Mouse (Mus musculus): ENCODE data around the gene Cdca4.
"Not testable (repeated sequence)": the region's sequence is repeated elsewhere in the genome, so short reads cannot be mapped to it uniquely, and the experiment has no call there.

Cdca4 gene

DNA sequence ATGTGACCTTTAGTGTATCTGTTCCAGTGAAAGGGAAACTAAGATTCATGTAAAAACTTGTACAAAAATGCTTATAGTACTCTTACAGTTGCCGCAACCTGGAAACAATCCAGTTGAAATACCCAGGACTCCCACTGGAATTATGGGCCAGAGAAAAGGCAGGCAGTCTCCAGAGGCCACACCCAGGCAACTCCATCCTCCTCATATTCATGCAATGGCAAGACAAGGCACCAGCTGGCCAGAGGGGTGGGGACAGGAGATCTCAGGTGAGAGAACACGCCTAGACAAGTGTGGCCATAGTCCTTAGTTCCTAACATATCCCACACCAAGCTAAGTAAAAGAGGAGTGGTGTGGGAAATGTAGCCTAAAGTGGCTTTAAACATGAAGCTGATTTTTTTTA, 6.5 kb downstream of the Cdca4 start:
- DNase-seq (ENCODE audit: low spot score), result no peak

DNA sequence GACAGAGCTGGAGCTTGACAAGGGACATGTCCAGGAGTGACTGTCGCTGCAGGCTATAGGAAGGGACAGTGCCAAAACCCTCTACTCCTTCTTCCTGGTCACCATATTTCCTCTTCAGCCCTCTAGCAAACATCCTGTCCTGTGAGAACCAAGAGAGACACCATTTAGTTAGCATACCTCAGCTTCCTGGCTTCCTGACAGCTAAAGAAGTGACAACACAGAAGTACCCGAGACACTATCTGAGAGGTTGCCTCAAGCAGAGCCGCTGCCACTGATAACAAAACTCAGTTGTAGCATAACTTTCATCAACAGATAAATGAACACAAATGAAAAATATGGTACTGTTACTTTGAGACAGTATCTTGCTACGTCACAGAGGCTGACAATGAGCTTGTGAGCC, 7.2 kb downstream of the Cdca4 start:
- no peak for DNase-seq (ENCODE audit: low spot score)

DNA sequence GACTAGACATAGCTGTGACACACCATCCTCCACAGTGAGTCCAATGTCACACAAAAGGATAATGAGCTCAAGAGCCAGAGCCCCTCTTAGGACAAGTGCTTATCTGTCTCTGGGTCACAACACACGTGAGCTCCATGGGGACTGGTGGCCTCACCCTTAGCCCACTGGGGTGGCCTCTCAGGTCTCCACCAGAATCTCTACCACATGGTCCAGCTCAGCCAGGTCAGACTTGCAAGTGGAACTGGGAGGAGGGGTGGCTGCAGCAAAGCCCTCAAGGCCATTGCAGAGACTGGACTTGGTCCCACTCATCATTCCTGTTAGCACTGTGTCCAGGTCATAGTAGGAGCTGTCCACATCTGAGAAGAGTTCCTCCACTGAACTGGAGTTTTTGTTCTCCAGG, 8.0 kb downstream of the Cdca4 start:
- DNase-seq (ENCODE audit: low spot score), result no peak

DNA sequence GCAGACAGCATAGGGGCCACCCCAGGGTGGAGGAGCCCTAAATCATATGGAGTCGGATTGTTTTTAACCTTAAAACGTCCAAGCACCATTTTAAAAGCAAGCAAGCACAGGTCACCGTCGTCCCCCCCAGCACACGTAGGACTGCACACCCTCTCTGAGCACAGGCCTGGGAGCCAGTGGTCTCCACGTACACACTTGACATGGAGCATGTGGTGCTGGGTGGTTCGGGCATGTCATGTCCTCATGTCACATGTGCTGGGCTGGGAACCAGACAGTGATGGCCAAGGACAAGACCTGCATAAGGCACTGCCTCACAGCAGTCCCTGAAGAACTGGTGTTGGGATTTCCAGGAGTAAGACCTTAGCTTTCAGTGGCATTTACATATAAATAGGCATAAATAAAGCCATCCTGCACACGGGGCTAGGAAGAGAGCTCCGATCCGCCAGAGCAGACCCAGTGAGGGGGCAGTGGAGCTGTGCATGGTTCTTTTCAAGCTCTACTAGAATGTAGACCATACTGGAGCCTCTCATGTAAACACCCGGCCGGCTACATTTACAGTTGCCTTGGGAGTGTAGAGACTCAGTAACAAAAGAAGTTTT, 8.7 kb downstream of the Cdca4 start:
- DNase-seq (ENCODE audit: low spot score), result no peak

DNA sequence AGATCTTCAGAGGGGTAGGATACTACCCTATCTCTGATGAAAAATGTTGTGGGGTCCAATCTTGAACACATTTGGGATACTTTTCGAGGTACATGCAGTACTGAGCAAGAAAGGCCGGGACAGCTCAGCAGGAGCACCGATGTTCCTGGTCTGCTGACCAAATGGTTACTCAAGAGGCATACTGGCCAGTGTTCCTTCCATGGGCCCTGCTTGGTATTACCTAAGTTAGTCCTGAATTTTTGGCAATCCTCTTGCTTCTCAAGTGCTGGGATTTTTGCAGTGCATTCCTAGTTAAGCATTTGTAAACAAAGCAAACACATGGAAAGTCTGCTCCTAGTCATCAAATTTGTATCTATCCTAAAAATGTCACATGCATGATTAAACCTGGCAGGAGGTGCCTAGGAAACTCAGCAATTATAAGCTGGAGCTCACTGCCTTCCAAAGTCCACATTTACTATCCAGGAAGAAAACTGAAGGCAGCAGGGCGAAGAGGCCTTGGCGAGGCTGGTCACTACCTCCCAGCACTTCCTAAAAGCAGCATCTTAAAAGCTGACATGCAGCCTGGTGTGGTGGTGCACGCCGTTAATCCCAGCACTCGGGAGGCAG, 10.1 kb downstream of the Cdca4 start:
- no peak for DNase-seq (ENCODE audit: low spot score)

DNA sequence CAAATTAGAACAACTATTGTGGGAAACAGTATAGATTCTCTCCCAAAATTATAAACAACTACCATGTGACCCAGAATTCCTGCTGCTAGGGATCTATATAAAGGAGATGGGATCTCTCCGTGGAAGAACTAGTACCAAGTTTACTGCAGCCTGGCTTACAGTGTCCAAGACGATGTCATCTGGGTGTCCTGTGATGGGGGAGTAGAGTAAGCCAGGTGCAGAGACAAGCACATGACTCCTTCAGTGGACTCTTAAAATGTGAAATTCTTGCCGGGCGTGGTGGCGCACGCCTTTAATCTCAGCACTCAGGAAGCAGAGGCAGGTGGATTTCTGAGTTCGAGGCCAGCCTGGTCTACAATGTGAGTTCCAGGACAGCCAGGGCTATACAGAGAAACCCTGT, 12.4 kb downstream of the Cdca4 start:
- not testable (repeated sequence) for DNase-seq (ENCODE audit: low spot score)

DNA sequence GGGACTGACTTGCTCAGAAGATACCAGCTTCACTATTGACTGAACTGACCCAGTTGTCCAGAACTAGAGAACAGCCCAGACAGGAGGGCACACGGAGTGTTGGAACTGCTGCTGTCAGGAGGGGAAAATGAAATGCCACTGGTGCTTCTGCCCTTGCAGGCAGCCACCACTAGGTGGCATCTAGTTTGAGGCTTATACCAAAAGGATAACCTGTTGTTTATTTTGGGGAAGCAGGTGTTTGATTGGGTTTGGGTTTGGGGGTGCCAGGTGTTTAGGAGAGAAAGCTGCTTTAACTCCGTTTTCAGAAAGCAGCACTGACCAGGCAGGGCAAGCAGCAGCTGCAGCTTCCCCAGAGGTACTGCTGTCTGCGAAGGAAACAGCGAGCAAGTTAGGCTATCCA, 12.9 kb downstream of the Cdca4 start:
- DNase-seq (ENCODE audit: low spot score), result peak; percentile 62

DNA sequence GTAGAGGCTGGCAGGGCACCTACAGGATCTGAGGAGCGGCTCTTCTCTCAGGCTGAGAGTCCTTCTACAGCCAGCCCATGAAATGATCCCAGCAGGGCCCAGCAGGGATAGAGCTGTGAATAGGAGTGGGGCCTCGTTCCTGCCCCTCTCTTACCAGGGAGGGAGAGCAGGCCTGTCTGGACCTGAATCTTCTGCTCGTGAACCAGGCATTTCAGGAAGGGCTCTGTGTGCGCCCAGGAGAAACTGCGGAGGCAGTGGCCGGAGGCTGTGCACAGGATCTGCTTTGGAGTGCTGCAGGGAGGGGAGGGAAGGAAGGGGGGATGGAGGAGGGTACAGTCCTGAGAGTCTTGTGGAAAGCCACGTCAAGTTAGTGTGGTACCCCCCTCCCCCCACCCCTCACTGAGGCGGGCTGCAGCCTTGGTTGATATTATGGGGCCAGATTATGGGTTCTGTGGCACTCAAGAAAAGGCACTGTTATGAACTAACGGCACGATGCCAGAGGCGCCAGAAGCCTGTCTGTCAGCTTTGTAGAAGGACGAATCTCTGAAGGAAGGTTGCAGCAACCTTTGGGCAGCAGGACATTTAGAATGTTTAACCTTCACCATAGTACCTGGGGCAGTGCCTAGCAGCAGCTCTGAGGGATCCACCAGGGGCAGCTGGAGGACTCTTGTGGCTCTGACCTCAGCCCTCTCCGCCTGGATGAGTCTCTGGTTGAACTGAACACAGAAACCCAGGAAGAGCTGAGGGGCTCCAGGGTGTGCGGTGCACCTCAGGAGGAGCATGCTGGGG, 14.3 kb downstream of the Cdca4 start:
- DNase-seq (ENCODE audit: low spot score), result no peak

DNA sequence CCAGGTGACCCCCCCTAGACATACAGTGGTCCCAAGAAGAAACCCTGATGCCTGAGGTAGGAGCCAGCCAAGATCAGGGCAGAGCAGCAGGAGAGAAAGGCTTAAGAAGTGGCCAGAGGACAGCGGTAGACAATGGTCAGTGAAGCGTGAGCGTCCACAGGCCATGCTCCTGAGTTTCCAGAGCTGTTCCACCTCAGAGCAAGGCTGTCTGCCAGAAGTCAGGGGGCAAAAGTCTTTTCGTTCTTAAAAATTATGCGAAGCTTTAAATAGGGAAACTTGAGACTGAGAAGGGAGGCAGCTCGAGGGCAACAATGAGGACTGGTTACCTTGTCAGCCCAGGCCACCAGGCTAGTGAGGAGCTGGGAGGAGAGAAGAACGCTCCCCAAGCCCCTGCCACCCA, 15.9 kb downstream of the Cdca4 start:
- DNase-seq (ENCODE audit: low spot score), result no peak

DNA sequence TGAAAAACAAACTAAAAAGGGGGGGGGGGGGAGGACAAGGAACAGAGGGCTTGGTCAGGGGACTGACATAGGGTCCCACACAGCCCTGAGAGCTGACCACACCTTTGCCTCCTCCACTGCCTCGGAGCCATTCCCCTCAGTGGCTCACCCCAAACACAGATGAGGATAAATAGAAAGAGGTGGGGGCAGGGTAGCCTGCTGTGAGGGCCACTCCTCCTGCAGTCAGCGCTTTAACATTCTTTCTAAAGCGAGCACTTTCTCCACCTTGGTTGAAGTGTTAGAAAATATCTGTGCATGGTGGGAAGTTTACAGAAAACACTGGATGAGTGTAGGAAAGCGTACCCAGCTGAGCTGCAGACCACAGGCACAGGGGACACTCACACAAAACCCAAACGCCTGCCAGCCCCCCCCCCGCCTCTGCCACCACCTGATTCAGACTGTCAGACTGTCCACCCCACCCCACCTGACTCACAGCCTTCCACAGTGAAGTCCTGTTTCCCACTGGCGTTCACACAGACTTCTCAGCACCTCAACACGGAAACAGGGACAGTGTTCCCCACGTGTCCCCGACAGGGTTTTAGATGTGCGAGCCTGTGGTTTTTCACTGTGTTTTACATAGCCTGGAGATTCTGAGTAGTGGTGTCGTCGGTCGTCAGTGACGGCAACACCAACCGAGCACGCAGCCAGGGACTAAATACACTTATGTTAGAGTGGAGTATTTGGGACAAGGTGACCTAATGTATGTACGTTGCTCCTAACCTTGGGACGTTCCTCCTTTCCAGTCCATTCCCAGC, 18.9 kb downstream of the Cdca4 start:
- no peak for DNase-seq (ENCODE audit: low spot score)

DNA sequence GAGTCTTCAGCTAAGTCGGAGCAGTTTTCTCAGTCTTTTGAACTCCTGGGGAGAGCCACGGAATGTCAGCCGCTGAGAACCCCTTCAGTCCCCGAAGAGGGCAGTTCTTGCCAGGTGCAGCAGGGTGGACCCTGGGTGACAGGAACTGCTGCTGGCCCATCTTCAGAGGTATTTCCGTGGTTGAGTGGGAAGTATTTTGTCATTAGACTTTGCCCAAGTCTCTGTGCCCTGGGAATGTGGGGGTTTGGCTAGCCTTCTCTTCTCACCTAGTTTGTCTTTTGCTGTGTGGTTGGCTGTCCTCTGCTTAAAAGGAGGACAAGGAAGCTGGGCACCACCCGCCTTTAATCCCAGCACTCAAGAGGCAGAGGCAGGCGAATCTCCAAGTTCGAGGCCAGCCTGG, 19.6 kb downstream of the Cdca4 start:
- DNase-seq (ENCODE audit: low spot score), result no peak

DNA sequence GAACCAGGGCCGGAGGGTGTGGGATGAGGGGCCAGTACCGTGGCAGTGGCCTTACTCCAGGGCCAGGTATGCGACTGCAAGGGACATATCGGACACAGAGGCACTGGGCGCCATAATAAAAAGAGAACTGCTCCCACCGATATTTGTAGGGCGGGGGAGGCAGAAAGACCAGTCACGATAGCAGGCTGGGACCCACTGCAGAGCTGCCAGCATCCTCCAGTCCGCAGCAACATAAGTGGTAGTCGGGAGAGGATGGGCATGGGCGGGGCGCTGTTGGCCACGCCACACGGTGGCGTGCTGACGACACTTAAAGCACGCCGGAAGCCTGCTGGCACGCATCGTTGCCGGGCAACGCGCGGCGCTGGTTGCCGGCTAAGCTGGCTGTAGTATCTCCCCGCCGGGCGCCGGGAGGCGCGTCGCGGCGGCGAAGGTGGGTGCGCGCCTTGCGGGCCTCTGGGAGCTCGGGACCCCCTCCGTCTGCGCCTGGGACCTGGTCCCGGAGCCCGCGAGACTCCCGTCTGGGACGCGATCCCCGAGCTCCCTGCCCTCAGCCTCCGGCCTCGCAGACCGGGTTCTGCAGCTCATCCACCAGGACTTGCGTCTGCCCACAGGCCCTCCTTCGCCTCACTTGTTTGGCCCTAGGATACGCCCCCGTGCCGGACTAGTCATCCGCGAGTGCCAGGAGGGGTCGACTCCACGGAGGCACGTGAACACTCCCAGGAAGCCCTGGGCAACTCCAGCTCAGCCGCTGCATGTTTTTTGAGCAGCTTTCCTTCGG, 20.4 kb downstream of the Cdca4 start, which contains the start of gene Clba1:
Clba1 (plus strand) TSS at position 351 of the 778 bp plus-strand sequence.
- peak; percentile 96 for DNase-seq (ENCODE audit: low spot score)

DNA sequence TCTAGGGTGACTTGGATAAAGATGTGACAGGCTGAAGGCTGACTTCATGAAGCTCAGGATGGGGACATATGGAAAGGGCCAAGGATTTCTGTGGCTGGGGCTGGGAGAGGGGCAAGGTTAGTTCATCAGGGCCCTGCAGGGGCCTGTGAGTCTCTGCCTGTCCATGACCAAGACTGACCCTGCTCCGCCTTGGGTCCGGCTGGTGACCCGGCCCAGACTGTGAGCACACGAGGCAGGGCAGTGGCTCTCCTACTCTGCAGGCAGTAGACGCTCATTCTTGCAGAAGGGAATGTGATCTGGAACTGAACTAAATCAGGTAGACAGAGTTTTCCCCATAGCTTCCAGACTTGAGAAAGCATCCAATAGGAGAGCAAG, 21.0 kb downstream of the Cdca4 start:
- DNase-seq (ENCODE audit: low spot score), result no peak

DNA sequence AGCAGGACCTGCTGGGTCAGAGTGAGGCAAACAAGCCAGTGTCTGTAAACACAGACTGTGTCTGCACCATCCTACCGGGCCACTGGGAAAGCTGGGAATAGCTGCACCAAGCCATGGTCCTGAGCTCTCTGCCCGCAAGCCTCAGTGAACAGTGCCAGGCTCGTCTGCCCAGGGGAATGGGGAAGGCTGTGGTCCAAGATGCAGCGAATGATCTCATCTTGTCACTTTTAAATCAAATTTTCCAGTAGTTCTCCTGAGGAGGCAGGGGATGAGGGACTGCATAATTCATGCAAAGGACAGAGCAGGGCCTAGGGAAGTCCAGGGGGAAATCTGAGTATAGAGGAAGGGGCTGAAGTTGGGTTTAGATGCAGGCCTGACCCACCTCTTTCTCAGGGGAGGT, 21.4 kb downstream of the Cdca4 start:
- DNase-seq (ENCODE audit: low spot score), result no peak

DNA sequence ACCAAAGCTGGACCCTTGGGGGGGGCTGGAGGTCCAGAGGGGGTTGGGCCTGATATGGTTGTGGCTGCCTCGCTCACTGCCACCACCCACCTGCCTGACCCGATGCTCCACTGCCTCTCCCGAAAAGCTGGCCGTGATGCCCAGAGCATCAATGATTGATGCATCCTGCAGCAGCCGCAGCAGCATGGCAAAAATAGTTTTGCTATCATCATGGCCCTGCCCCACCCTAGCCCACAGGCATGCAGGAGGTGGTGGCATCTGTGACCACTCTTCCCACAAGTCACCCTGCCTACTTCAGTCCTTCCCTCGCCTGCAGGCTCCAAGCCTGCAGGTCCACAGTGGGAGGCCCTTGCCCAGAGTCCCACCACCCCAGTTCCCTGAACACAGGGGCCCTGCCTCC, 23.2 kb downstream of the Cdca4 start:
- DNase-seq (ENCODE audit: low spot score), result no peak

DNA sequence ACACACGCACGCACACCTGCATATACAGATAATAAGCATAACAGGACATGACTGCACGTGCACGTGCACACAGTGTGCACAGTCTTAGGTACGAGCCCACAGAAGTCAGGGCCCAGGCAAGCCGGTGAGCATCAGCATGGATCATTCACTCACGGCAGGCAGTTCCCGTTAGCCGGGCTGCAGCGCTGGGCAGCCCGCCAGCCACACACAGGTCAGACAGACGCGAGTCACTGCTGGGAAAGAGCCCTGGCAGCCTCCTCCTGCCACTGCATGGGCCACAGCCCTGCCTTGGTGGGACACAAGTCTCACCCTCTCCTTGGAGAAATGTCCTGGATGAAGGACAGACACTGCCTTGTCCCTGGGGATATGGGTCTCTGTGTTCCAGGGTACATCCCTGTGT, 25.2 kb downstream of the Cdca4 start:
- DNase-seq (ENCODE audit: low spot score), result no peak

DNA sequence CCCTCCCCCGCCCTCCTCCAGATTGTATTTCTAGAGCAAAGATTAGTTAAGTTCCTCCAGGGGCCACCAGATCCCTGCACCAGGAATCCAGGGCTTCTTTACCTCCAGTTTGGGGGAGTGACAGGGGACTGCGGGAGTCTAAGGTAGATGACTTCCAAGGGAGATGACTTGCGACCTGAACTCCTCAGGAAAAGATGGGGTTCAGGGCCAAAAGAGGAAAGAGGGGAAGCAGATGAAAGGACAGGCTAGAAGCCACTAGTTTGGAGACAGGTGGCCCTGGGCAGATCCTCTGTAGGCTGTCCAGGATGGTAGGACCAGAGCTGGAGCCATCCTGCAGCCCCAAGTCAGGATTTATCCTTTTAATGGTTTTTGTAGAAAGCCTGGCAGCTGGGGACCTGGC, 26.3 kb downstream of the Cdca4 start:
- DNase-seq (ENCODE audit: low spot score), result no peak

DNA sequence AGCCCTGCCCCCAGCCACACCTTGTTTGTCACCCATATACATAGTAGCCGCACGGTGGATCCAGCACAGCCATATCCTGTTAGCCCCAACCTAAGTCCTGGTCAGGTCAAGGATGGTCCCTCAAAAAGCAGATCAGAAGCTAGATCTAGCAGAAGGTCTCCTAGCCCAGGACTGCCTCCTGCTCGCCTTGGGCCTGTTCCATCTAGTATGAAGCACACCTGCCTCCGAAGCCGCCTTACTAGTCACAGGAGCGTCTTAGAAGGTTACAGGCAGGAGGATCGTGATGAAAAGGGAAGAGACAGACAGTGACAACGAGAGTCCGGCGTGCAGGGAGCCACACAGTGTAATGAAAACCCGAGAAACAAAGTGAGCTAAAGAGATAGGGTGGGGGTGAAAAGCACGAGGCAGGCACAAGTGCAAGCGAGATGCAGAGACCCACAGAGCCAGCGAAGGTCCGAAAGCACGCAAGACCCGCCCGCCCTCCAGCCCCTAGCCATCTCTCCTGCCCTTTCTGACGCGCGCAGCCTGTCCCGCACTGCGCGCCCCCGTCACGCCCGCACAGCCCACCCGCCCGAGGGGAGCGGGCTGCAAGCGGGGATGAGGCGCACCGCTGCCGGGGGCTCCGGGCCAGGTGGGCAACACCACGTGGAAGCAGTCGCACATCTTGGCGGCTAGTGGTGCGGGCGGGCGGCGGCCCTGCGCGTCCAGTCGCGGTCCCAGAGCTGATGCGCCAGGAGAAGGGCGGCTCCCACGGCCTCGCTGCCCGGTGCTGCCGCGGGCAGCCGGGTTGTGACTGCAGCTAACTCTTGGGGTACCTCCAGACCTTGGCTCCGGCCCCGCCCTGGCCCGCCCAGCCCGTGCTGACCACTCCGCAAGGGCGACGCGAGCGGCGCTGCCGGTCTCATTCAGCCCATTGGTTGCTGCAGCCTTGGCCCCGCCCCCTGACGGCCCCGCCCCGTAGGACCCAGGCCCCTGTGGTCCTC, 27.1 kb downstream of the Cdca4 start, which contains the start of gene Ahnak2:
Ahnak2 (minus strand) TSS at position 794 of the 983 bp plus-strand sequence.
- DNase-seq (ENCODE audit: low spot score), result peak; percentile 85

DNA sequence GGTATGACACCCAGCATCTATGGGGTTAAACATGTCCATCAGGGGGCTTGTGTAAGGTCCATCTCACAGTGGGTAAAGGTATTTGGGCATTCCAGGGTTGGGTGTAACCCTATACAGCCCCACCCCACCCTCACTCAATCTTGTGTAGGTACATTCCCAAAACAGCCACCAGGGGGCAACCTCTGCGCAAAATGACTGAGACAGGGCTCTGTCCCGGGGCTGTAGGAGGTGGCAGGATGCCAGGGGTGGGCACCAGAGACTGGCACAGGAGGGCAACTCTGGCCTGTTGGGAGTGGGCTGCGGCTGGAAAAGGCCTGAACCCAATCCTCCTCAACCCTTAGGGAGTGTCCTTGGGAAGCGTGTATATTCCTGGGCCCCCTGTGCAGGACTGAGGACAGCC, 28.7 kb downstream of the Cdca4 start:
- DNase-seq (ENCODE audit: low spot score), result peak; percentile 84

DNA sequence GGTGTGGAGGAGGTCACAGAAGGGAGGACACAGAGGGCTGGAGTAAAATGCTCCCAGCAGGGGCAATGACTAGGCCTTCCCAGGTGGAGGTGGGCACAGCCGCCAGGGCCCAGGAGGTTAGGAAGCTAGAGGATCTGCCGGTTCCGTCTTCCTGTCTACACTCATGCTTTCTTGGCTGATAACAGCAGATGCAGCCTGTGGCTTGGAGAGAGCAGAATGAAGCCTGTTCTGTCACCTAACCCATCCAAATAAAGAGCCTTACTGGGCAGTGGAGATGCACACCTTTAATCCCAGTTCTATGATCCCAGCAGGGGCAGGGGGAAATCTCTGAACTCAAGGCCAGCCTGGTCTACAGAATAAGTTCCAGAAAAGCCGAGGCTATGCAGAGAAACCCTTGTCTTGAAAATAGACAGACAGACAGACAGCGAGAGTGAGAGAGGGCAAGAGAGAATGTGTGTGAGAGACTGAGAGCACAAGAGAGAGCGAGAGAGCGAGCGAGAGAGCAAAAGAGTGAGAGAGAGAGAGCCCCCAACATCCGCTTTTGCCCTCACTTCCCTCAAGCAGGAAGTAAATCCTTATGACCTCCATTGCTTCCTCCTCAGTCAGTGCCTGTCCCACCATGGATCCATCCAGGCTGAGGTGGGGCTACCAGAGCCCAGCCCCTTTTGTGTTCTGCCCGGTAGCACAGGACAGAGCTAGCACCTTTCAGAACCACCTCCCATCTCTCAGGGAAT, 29.8 kb downstream of the Cdca4 start:
- no peak for DNase-seq (ENCODE audit: low spot score)

Data from embryo, embryonic 10.5 days (tissue).